Mouse (Mus musculus): ENCODE results near the gene Stub1. TPM values are rescaled to one million over a fixed set of nuclear protein-coding genes. Genes with fewer than 3 reads are reported as not detected.

Gene Stub1
- 100 to 1,000 TPM; 138 to 157 TPM for total RNA-seq (2021)
- long read RNA-seq, experiment 1, transcript Stub1-206 (6 exons, 1,408 nt) = minor isoform, 13 of 373 reads
- long read RNA-seq, experiment 1, transcript Stub1-201 (7 exons, 1,803 nt) = major isoform, 266 of 373 reads
- long read RNA-seq, experiment 1, transcript Stub1-207 (7 exons, 1,341 nt) = minor isoform, 15 of 373 reads
- long read RNA-seq, experiment 1, transcript Stub1-205 (6 exons, 1,701 nt) = minor isoform, 8 of 373 reads
- long read RNA-seq, experiment 1, partial matches to known transcripts = 39 of 373 reads
- long read RNA-seq, experiment 1, other reads (novel, unspliced or antisense) = 29 of 373 reads
- long read RNA-seq, experiment 2, transcript Stub1-206 (6 exons, 1,408 nt) = minor isoform, 12 of 232 reads
- long read RNA-seq, experiment 2, transcript Stub1-201 (7 exons, 1,803 nt) = major isoform, 174 of 232 reads
- long read RNA-seq, experiment 2, transcript Stub1-207 (7 exons, 1,341 nt) = minor isoform, 5 of 232 reads
- long read RNA-seq, experiment 2, partial matches to known transcripts = 16 of 232 reads
- long read RNA-seq, experiment 2, other reads (novel, unspliced or antisense) = 20 of 232 reads

GRCm38 (mm10) chr17:25833291-25833663 is at the start of gene Stub1:
Gene Stub1 (minus strand): TSS chr17:25833404.
- DNase-seq = peak; percentile 95

DNA sequence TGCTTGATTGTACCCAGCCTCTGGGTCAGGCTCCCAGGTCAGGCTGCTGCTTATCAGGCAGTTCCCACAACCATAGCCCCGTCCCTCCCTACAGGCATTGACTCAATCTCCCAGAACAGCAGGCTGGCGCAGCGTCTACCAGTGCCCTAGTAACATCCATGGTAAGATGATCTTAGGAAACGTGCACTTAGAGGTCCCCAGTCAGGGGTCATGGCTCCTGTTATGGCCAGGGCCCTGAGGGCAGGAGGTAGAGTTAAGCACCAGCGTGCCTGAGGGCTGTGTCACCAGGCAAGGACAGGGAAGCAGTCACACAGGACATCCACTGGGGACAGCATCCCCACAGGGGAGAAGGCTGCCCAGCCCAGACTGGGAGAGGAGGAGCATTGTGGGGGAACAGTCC is 49.1 kb upstream of the Stub1 start:
- peak; percentile 41 for DNase-seq

GRCm38 (mm10) chr17:25881691-25882090 is 48.5 kb upstream of the Stub1 start:
- DNase-seq = no peak

GRCm38 (mm10) chr17:25880913-25881641 is 47.9 kb upstream of the Stub1 start:
- DNase-seq = no peak

DNA sequence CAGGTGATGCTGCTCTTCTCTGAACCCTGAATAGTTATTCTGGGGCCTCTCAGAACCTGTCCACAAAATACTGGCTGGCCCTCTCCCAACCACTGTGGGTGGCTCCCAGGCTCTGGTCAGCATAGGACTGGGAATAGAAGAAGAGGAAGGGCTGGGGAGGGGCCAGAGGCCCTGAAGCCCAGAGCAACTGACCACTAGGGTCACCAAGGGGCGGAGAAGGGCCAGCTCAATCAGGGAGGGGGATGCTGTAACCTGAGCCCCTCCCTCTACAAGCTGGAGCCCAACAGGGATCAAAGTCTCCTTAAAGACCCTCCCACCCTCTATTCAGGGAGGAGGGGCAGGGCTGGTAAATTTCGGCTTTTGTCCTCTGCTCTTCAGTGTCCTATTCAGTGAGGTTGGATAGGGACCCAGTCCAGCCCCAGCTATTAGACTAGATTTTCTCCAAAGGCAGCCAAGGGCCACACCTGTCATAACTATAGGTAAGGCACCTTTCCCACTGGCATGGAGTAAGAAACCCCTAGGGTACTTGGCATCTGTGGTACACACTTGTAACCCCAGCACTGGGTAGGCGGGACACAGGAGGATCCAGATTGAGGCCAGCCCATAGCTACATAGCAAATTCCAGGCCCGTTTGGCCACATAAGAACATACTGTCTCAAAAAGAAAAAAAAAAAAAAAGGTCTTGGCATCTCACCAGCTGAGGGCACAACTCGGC is 47.1 kb upstream of the Stub1 start, which contains the start of gene Wfikkn1:
Gene Wfikkn1, minus strand, starts transcription at position 663 of the 715 bp plus-strand sequence.
- DNase-seq = no peak

GRCm38 (mm10) chr17:25879750-25880149 is 46.5 kb upstream of the Stub1 start:
- no peak for DNase-seq

GRCm38 (mm10) chr17:25879261-25879660 is 46.1 kb upstream of the Stub1 start:
- peak; percentile 69 for DNase-seq

- DNase-seq = no peak
These were observed 45.5 kb upstream of the Stub1 start for GRCm38 (mm10) chr17:25878611-25879180.

DNA sequence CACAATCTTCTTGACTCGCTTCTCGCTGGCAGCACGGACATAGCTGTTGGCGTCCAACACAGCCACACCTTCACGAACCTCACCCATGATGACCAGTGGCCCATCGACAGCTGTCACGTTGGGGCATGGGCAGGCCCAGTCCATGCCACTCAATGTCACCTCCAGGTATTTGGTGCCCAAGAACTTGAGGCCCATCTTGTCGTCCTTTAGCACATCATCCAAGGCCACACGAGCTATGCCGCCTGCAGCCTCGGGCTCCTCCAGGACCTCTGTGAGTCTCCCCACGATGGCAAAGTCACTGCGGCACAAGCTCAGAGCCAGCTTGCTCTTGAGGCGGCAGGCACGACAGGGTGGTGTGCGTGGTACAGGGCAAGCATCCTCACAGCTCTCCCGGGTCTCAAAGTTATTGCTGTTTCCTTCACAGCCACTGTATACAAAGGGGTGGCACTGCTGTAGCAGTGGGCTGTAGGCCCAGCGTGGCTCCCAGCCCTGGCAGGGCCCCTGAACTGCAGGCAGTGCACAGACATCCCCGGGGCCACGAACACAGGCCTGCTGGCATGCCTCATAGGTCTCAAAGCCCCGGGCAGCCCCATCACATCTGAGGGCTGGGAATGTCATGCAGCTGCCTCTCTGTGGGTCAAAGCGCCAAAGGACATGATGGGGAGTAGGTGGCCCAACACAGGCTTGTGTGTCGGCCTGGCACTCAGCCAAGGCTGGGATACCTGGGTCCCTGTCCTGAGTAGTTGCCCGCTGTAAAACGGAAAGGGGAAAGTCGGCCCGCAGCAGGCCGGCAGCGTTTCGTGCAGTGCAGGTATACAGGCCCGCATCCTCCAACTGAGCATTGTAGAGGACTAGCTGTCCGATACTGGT is 44.8 kb upstream of the Stub1 start:
- DNase-seq = no peak

GRCm38 (mm10) chr17:25877025-25877424 is 43.8 kb upstream of the Stub1 start:
- DNase-seq = no peak

DNA sequence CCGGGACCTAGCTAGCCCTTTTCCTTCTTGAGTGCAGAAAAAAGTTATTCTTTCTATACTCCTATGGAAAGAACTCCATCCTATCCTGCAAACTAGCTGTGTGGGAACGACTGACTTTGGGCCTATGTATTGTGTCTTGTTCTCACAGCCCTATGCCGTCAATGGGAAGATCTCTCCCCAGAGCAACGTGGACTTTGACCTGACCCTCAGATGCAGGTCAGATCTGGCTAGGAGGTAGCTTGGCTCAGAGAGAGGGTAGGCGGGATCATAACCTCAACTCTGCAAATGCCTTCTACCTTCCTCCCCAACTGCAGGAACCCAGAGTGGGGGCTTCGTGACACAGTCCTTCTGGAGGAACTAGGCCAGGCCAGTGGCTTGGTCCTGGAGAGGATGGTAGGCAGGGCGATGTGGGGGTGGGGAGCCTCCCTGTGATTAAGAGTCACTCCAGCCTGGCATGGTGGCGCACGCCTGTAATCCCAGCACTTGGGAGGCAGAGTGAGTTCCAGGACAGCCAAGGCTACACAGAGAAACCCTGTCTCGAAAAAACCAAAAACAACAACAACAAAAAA is 43.2 kb upstream of the Stub1 start:
- DNase-seq = peak; percentile 24

GRCm38 (mm10) chr17:25875171-25876136 is 42.2 kb upstream of the Stub1 start:
- DNase-seq = peak; percentile 93

DNA sequence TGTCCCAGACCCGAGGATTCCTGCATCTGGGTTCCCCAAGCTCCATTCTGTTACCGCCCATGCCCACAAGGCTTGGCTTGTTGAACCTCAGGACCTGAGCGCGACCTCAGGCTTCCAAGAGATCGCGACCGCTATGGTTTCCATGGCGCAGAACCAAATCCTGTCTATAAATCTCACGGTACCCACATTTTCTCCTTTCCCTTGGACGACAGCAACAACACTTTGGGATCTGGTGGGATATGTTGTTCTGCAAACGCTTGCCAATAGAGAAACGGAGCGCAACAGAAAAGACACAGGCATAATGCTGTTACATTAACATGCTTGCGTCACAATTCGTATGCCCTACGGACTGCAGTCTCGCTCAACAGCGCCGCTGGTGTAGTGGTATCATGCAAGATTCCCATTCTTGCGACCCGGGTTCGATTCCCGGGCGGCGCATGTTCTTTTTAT is 41.5 kb upstream of the Stub1 start, which contains the start of gene Mettl26:
Gene Mettl26, plus strand, starts transcription at position 354 of the 450 bp plus-strand sequence.
- peak; percentile 96 for DNase-seq

- DNase-seq = peak; percentile 44
These were observed 41.0 kb upstream of the Stub1 start for GRCm38 (mm10) chr17:25874148-25874720.

DNA sequence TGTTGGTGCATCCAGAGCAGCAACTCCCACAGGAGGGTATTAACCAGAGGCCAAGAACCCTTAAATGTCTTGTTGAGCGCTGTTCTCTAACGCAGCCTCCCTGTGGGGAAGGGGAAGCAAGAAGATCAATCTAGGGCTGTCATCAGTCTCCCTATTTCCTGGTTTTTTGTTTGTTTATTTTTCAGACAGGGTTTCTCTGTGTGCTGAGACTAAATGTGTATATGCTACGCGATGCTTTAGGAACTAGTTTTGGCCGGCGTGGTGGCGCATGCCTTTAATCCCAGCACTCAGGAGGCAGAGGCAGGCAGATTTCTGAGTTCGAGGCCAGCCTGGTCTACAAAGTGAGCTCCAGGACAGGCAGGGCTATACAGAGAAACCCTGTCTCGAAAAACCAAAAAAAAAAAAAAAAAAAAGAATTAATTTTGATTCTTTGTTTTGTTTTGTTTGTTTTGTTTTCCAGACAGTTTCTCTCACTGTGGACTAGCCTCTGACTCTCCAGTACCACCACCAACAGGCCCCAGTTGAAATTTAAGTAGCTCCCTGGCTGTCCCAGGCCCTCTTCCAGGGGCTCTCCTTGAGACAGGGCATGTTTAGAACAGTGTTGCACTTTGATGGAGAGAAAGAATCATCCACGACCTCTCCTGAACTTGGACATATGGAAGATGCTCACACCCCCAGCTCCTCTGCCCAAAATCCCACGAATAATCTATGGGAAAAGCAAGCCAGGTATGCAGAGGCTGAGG is 40.4 kb upstream of the Stub1 start:
- no peak for DNase-seq

- no peak for DNase-seq
These were observed 39.5 kb upstream of the Stub1 start for GRCm38 (mm10) chr17:25872676-25873075.

DNA sequence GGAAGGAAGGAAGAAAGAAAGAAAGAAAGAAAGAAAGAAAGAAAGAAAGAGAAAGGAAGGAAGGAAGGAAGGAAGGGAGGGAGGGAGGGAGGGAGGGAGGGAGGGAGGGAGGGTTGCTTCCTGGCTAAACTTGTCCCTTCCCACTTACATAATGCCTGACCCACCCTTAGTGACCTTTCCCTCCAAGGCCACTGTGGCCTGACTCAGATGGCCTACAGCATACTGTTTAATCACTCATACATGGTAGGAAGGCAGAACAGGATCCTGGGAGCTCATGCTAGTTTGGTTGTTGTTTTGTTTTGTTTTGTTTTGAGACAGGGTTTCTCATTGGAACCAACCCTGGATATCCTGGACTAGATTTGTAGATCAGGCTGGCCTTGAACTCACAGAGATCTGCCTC is 38.4 kb upstream of the Stub1 start:
- peak; percentile 69 for DNase-seq

DNA sequence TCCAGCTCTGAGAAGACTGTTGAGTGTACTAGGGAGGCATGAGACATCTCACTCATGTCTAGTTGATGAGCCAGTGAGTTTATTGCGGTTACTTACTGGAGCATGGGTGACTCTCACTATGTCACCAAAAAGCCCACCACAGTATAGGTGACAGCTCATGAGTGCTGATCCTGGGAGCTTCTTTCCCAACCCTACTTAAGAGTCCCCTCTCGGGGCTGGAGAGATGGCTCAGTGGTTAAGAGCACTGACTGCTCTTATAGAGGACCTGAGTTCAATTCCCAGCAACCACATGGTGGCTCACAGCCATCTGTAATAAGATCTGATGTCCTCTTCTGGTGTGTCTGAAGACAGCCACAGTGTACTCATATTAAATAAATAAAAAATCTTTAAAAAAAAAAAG is 36.8 kb upstream of the Stub1 start:
- no peak for DNase-seq
